Mouse (Mus musculus) left cerebral cortex, adult 8-10 months (tissue): ENCODE measurements around the gene Olfr745. TPM values are rescaled to one million over a fixed set of nuclear protein-coding genes. Genes with fewer than 3 reads are reported as not detected.

Experiments
- DNase-seq, 2 experiments: peaks; one replicate each; pipeline ENCODE4 v3.0.0; 2022; ENCODE audit warnings: low spot score in 2 of 2
- total RNA-seq, 4 experiments: library from RNA; stranded (reverse); gene quantifications; 2 replicates each; pipeline ENCODE4 v1.2.4; 2022

The Olfr745 gene
- not detected for total RNA-seq

DNA sequence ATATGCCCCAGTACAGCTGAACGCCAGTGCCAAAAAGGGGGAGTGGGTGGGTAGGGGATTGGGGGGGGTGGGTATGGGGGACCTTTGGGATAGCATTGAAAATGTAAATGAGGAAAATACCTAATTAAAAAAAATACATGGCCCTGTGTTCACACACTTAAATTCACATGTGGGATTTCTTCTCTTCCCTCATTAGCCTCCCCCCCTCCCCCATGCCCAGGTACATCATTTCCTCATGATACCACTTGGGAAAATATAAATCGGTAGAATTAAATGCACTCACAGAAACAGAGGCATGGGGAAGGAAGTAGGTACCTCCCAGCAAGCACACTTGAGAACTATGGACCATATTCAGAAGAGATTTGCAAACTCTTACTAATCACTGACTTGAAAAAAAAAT is at the start of gene Olfr745:
Olfr745 (plus strand) TSS at position 301 of the 400 bp plus-strand sequence.
- DNase-seq: no peak

DNA sequence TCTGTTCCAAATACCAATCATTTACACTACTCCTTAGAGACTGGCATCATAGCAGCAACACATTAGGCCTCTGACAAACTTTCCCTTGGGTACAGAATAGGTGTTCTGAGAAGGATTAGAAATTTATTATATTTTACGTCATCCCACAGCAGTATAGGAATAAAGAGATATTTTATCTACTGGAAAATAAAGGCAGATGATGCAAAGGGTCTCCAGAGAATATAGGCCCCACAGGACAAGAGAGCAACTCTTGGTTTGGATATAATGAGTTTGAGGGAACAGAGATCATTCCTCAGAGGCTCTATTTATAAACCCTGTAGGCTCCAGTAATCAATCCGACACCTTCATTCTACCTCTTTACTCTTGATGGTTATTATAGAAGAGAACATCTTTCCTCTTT is 24.6 kb upstream of the Olfr745 start, which contains the start of gene Olfr744:
Olfr744 (plus strand) TSS at position 301 of the 400 bp plus-strand sequence.
- no peak for DNase-seq

DNA sequence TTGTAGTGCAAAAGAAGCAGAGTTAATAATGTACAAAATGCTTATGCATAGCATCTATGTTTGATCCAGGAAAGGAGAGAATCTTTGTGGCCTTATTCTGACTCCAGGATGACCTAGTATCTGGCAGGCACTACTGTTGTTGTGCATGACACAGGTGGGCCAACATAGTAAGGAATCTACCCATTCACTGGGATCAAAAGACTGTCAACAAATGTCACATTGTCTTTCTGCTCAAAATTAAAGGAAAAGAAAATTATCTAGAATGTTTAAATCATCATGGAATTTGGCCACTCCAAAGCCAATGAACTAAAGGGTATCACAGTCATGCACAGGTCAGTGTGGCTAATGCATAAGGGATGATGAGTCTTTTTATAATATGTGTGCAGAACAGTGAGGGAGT is 7.6 kb downstream of the Olfr745 start, which contains the start of gene Olfr746:
Olfr746 (plus strand) TSS at position 301 of the 400 bp plus-strand sequence.
- no peak for DNase-seq

DNA sequence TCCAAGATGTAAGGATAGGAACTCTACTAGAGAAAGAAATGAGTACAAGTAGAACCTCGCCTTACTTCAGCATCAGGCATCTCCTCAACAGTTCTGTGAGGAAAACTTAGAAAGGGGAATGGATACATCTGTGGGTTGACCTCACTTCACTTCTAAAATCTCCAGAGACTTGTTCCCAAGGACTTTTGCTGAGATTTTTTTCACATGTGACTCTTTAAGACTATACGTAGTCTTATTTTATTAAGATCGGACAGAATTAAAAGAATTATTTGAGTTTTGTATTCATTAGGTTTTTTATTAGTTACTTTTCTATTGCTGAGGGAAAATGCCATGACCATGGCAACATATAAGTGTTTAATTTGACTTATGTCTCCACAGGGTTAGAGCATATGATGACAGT is 53.9 kb downstream of the Olfr745 start, which contains the start of gene Olfr747:
Olfr747 (minus strand) TSS at position 101 of the 400 bp plus-strand sequence.
- DNase-seq: no peak

Other genes with a start within 250 kb of the Olfr745 start
- gene Olfr738, start 231.8 kb upstream of the Olfr745 start, total RNA-seq: not detected
- gene Olfr739, start 220.8 kb upstream of the Olfr745 start, total RNA-seq: not detected
- not detected for gene Olfr740, start 193.8 kb upstream of the Olfr745 start, total RNA-seq
- not detected for gene Olfr741, start 166.7 kb upstream of the Olfr745 start, total RNA-seq
- gene Olfr742, start 135.8 kb upstream of the Olfr745 start, total RNA-seq: not detected
- gene Olfr743, start 117.5 kb upstream of the Olfr745 start, total RNA-seq: not detected
- gene Olfr744, start 24.5 kb upstream of the Olfr745 start, total RNA-seq: not detected
- not detected for gene Olfr746, start 7.7 kb downstream of the Olfr745 start, total RNA-seq
- not detected for gene Olfr747, start 53.8 kb downstream of the Olfr745 start, total RNA-seq
- not detected for gene Olfr748, start 68.0 kb downstream of the Olfr745 start, total RNA-seq
- gene Olfr749, start 105.7 kb downstream of the Olfr745 start, total RNA-seq: not detected
- 10 to 100 TPM; 49.2 to 55.3 (median 52.1) TPM for gene Ttc5, start 146.1 kb downstream of the Olfr745 start, total RNA-seq
- under 1 TPM in 2 of 4 experiments, not detected in 2; 0.24 to 0.32 TPM for gene Ccnb1ip1, start 168.3 kb downstream of the Olfr745 start, total RNA-seq
- 10 to 100 TPM; 20.9 to 28.0 (median 25.9) TPM for gene Parp2, start 168.5 kb downstream of the Olfr745 start, total RNA-seq
- gene Tep1, start 231.2 kb downstream of the Olfr745 start, total RNA-seq: 1 to 10 TPM; 4.4 to 7.1 (median 5.7) TPM